Mouse (Mus musculus): ENCODE data around the gene Slc9c1.
"Not testable (repeated sequence)": the region's sequence is repeated elsewhere in the genome, so short reads cannot be mapped to it uniquely, and the experiment has no call there.

Gene Slc9c1
- long read RNA-seq, experiment 1, result 0 reads
- long read RNA-seq, experiment 2, result 0 reads

DNA sequence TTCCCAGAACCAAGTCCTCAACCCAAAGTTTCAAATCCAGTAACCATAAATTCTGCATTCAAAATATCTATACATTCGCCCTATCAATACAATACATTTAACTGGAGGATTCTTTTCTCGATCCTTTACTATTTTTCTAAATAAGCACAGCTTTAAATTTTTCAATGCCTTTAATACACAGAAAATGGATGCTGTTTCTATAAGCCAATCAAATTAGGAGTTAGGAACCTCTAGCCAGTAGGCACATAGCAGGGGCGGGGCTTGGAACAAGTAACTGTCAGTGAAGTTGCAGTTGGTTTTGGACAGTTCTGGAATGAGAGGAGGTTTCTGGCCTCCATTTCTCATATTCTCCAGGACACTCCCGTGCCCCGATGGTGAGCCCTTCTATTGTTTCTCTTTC lies at the start of gene Slc9c1:
Gene Slc9c1 (plus strand): TSS at position 301 of the 400 bp plus-strand sequence.
- intact Hi-C loops (cut with DNase I), result no loop called here

DNA sequence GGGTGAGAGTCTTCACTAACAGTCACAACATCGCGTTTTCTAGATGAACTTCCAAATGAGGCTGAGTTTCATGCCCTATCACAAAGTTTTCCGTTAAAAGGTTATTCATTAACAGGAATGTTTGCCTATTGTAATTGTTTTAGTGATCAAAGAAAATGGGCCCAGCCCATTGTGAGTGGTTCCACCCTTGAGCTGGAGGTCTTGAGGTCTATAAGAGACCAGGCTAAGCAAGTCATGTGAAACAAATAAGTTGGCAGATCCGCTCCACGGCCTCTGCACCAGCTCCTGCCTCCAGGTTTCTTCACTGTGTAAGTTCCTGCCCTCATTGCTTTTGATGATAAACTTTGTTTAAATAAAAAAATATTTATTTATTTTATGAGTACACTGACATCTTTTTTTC lies 42.2 kb upstream of the Slc9c1 start, which contains the start of gene Gm609:
Gene Gm609 (minus strand): TSS at position 43 of the 400 bp plus-strand sequence.
- intact Hi-C loops (cut with DNase I), result no loop called here

DNA sequence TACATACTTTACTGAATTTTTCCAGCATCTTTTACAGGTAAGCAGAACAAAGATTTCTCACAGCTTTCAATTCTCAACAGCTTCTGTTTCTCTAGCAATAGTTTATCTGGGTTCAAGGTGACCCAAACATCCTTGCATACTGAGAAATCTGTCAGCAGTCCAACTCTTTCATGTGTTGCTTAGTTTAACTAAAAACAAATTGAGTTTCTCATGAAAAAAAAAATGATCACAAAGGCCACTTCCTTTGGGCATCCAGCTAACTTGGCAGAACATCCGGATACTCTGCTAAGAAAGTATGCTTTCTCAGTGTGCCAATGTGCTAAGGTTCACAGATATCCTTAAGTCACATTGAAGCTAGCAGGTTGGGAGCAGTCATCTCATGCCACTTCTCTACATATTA lies 39.8 kb upstream of the Slc9c1 start:
- intact Hi-C loops (cut with DNase I), result no loop called here

DNA sequence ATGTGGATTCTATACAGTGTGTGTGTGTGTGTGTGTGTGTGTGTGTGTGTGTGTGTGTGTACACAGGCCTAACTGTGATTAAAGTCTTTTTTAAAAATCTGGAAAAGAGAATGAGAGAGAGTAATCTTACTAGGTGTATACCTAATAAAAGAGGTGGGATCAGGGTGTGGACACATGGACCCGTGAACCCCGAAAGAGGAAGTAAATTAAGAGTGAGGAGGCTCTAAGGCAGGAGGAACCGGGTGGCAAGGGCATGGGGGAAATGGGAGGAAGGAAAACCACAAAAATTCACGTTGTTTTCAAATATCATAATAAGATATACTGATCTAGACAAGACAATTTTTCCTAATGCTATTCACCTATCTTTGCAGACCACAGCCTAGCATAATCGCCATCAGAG lies 9.6 kb upstream of the Slc9c1 start:
- intact Hi-C loops (cut with DNase I), result no loop called here

DNA sequence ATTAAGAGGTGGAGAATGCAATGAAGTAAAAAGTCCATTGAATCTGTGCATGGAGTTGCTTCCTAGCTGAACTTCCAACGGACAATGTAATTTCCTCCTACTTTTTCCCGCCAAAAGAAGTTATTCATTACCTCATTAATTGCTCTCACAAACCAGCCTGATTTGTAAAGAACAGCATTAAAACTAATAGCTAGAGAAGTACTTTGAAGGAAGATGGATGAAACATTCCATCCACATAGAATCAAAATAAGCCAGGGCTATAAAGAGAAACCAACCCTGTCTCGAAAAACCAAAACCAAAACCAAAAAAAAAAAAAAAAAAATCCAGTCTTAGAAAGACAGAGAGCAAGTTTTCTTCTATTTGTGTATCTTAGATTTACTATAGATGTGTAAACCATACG lies 3.2 kb upstream of the Slc9c1 start, which contains the start of gene Gm17783:
Gene Gm17783 (minus strand): TSS at position 101 of the 400 bp plus-strand sequence.
- intact Hi-C loops (cut with DNase I), result no loop called here

DNA sequence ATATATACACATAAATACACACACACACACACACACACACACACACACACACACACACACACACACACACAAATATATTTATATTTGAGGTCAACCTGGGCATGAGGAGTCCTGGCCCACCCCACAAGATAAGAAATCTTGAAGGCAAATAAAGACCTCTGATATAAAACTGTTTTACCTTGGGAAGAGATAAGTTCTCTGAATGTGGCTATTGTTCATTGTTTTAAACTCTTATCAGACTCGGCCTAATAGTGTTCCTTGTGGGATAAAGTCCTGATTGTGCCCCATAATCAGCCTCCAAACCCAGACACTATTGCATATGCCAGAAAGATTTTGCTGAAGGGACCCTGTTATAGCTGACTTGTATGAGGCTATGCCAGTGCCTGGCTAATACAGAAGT lies 3.2 kb downstream of the Slc9c1 start:
- intact Hi-C loops (cut with DNase I), result not testable (repeated sequence)

DNA sequence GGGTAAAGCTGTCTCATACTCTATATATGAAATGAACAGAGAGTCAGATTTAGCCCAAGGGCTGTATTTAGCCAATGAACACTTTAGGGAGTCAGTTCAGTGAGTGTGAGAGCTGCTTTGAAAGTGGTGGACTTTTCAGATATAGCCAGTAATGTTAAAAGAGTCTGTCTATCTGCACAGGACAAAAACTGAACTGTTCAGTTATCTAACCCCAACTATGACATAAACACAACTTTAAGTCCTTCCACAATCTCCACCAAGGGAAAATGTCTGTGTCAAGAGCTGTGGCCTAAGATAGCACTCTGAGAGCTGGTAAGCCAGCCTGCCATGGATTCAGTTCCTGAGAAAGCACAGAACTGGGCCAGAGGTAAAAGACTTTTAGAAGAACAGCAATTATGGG lies 7.0 kb downstream of the Slc9c1 start:
- intact Hi-C loops (cut with DNase I), result no loop called here

DNA sequence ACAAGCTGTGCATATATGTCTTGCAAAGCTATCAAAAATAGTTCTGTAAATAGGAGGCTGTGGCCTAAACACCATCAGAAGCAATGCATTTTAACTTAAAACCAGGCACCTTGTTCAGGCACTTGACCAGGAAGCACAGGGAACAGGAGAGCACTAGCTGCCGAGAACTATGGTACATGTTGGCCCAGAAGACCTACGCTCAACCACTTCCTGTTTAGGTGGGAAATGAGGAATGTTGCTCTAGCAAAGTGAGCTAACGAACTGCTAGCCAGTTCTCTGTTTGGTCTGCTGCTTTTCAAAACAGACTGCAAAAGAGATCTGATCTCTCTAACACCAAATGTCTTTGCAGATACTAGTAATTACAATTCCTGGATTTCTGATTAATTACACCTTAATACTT lies 9.2 kb downstream of the Slc9c1 start:
- intact Hi-C loops (cut with DNase I), result no loop called here

DNA sequence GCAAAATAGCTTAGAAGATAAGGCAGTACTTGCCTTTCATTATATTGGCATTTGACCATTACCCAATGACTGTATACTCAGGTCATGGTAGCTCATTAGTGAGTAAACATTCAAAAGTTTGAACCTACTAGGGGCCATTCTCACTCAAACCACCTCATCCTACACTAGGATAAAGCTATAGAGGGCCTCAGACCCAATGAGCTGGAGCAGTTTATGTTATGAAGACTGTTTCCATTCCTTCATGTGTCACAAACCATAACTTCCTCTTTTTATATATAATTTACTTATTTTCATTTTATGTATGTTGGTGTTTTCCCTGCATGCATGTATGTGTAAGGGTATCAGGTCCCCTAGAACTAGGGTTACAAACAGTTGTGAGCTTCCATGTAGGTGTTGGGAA lies 12.9 kb downstream of the Slc9c1 start:
- intact Hi-C loops (cut with DNase I), result no loop called here

DNA sequence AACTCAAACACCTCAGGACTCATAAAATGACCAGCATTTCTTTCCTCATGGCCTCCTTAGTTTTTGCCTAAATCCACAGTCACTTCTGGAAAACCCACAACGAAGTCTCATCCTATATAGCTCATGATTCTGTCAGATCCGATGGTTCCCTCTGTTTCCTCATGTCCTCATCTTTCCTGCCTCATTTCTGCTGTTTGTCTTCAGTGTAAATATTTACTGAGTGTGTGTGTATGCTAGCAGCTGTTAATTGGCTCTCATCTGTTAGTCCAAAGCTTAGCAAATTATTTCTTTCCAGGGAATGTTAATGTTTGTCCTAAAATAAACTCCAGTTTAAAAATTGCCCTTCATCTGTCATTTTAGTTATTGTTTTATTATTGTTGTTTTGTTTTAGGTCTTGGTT lies 16.5 kb downstream of the Slc9c1 start:
- intact Hi-C loops (cut with DNase I), result no loop called here

DNA sequence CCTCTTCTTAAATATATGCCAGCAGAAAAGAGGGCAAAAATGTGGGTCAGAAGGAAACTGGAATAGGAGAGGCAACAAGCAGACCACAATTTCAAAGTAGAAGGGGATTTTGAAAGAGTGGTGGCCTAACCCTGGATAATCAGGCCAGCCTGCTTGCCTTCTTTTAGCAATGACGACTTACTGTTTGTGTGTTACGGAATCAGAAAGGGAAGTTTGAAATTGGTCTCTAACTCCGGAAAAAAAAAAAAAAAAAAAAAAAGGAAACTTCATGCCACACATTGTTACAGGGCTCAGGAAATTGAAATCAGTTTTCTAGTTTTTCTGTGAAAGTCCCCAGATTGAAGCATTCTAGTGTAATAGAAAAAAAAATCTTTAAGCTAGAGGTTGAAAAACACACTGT lies 26.6 kb downstream of the Slc9c1 start:
- intact Hi-C loops (cut with DNase I), result no loop called here

DNA sequence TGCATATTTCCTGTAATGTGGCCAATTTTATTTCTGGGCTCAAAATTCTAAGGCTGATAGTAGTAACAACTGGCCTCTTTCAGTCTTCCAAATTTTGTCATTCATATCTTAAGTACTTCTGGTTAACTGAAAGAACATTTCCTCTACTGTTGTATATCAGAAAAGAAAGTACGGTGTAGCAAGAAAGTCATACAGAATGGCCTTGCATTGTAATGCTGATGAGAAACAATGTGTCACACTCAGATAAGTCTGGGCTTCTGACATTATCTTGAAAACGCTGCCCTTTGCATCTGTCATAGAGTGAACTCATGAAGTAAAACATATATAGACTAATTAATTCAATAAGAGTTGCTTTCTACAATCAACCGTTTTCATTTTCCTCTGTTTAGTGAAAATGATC lies 37.2 kb downstream of the Slc9c1 start:
- intact Hi-C loops (cut with DNase I), result no loop called here

DNA sequence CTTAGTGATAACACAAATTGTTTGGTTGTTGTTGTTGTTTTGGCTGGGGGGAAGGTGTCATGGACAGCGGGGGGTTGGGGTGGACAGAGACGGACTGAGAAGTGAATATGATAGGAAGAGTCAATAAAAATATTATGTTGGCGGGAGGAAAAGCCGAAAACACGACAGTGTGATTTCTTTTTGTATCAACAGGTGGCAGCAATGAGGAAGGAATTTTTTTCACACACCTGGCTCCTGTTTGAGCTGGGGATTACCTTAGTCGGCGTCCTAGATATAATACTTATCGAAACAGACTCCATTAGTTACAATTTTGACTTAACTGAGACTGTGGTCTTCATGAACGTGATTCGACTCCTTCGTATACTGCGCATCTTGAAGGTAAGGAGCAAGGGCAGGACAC lies 44.8 kb downstream of the Slc9c1 start:
- intact Hi-C loops (cut with DNase I), result loop anchor here (5.0 kb wide), 1 partner anchor 97 kb away; no protein-coding TSS in a partner anchor

DNA sequence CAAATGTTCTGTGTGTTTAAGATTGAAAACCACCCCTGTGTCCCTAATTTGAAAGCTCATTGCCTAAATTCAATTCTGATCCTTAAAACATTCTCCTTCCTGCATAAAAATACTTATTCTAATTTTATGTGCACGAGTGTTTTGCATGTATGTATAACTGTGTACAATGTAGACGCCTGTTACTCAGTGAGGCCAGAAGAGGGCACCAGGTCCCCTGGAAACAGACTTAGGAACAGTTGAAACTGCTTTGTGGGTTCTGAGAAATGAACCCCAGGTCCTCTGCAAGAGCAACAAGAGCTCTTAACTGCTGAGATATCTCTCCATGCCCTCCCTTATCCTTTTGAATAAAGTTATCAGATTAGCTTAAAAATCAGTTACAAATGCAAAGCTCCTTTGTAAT lies 47.4 kb downstream of the Slc9c1 start:
- intact Hi-C loops (cut with DNase I), result loop anchor here (2.0 to 5.0 kb wide), 2 partner anchors 48 to 95 kb away; no protein-coding TSS in a partner anchor

DNA sequence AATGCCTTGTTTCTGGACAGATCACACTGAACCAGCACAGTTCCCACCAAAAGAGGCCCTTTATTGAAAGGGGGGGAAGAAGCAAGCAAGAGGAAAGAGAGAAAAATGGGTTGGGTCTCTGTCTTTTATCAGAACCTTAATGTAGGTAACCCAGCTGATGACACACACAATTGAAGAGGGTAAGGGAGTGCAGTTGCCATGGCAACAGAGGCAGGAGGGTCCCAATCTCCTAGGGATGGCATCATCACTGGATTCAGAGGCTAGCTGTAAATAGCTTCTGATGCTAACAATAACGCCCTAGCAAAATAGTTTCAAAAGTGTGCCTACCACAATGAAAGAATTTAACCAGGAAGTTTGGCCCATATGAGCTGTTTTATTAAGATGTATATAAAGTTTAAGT lies 58.5 kb downstream of the Slc9c1 start:
- intact Hi-C loops (cut with DNase I), result no loop called here

DNA sequence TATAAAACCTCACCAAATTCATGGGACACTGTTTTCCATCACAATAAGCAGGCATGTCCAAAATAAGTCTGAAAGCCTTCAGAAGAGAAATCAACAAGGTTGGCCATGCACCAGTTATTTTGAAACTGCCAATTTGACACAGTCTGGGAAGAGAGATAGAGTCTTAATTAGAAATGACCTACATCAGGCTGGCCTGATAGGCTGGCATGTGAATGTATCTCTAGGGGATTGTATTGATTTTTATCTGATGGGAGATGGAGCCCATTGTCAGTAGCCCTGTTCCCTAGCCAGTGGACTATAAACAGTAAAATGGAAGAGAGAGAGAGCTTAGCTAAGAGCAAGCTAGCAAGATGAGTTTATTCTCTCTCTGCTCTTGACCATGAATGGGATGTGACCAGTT lies 60.4 kb downstream of the Slc9c1 start:
- intact Hi-C loops (cut with DNase I), result no loop called here

DNA sequence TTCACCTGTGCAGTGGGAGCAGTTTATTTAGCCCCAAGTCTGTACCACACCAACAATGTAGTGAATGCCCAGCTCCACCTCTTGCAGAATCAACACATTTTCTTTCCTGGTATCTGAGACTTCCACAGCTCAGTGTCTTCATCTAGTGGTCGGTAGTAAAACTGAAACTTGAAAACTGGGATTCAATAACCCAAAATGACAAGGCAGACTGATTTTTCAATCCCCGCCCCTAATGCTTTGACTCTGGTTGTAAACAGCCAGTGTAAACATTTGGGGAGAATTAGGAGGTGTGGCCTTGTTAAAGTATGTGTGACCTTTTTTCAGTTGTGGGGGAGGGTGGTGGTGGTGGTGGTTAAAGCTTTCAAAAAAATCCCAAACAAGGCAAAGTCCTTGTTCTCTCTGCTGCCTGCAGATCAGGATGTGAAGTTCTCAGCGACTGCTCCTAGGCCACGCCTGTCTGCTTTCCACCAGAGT lies 73.4 kb downstream of the Slc9c1 start:
- intact Hi-C loops (cut with DNase I), result loop anchor here (5.0 kb wide), 1 partner anchor 411 kb away; no protein-coding TSS in a partner anchor

DNA sequence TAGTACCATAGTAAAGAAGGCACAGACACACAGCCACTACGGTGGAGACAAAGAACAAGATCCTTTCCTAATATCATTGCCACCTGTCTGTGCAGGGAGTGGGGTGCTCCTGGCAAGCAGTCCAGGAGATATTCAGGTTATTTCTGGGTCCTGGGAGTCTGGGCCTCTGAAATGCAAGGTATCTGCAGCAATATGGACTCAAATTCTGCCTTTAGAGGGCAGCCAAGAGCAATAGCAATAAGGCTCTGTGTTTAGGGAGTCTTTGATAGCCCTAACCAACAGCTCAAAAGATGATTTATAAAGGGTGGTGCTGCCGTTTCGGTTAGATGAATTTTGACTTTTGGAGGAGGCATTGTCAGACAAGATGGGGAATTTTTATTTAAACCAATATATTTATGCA lies 74.2 kb downstream of the Slc9c1 start:
- intact Hi-C loops (cut with DNase I), result loop anchor here (5.0 kb wide), 1 partner anchor 412 kb away; no protein-coding TSS in a partner anchor

DNA sequence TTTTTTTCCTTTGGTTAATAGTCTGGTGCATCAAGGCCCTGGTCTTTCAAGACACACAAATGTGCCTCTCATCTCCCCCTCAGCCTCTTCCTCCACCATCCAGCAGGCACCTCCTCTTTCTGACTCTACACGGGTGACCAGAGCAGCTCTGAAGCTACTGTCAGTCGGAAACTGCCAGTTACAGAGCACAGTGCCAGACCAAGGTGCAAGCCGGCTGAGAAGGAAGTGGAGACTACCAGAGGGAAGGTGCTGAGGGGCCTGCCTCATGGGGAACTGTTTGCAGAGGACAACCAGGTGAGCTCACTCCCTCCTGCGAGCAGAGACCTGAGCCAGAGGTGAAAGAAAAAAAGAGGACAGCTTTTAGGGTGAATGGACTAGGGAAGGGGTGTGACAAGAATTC lies 75.2 kb downstream of the Slc9c1 start, which contains the start of gene Gcsam:
Gene Gcsam (plus strand): TSS at position 114 of the 400 bp plus-strand sequence.
- intact Hi-C loops (cut with DNase I), result loop anchor here (10.0 kb wide), 1 partner anchor 65 kb away; no protein-coding TSS in a partner anchor

DNA sequence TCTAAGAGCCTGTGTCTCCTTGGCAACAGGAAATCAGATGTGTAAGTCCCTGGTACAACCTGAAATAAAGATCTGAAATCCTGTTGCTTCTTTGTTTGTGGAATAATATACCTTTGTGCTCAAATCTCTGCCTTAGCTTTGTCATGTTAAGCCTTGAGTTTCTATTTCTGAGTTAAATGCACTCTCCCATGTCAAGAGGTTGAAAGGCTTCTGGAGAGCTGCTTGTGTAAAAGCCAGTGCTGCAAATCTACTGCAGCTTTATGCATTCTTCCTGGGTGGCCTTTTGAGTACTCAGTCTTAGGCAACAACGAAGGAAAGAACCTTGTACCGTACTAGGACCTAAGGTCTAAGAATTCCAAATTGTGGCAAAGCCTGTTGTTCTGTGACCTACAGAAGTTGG lies 78.1 kb downstream of the Slc9c1 start:
- intact Hi-C loops (cut with DNase I), result loop anchor here (10.0 kb wide), 1 partner anchor 62 kb away; no protein-coding TSS in a partner anchor

DNA sequence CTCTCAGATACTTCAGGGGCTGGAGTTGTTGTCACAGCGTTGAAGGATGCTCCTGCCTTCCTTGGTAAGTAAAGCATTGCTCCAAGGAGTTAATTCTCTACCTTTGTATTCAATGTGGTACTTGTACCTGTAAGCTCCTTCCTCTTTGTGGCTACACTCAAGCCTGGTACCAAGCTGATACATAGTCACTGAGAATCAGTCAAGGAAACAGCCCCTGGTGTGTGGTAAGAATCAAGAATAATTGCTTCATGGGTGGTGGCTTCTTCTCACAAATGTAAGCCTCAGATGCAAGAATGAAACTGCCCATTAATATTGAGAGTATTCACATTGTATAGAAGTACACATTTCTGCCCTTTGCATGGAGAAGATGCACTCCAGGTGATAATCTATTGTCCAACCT lies 80.8 kb downstream of the Slc9c1 start:
- intact Hi-C loops (cut with DNase I), result loop anchor here (10.0 kb wide), 1 partner anchor 59 kb away; no protein-coding TSS in a partner anchor

DNA sequence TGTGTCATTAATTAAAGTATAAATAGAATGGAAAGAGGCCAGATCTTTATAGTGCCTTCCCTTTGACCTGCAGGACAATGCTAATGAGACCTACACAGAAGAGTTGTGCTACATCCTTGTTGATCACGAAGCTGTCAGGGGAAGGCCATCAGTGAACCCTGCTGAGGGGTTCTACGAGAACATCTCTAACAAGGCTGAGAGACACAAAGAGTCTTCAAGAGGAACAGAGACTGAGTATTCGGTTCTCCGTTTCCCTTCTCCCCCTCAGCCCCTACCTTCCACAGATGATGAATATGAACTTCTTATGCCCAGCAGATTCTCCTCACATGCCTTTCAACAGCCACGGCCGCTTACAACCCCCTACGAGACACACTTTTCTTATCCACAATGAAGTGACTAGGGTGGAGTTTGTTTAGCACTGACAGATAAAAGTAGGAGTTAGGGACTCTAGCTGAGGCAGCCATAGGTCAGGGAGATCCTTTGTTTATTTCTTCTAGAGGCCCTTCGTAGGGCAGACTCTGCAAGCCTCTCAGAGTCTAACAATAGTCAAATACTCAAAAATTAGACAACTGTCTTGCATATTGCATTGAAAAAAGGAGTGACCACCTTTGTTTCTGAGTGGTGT lies 84.8 kb downstream of the Slc9c1 start:
- intact Hi-C loops (cut with DNase I), result loop anchor here (10.0 kb wide), 1 partner anchor 55 kb away; no protein-coding TSS in a partner anchor

DNA sequence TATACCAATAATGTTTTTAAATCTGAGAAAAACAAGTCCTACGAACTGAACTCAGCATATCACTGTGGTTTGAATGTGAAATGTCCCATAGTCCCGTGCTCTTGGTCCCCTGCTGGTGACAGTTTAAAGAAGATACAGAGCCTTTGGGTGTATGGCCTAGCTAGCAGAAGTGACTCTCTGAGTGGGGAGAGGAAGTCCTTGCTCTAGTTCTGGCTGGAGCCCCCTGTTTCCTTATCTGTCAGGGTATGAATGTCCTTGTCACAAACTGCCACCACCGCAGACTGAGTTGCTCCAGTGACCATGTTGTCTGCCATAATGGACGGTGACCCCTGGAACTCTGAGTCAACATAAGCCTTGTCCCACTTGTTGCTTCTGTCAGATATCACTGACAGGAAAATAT lies 88.1 kb downstream of the Slc9c1 start:
- intact Hi-C loops (cut with DNase I), result no loop called here

Data from adrenal gland (tissue).